Mouse (Mus musculus): ENCODE results near the gene Yaf2.

Yaf2 gene

GRCm38 (mm10) chr15:93287628-93288027 lies 49.1 kb downstream of the Yaf2 start:
- no peak for DNase-seq (ENCODE audit: low spot score in 2 of 2)

- no peak for DNase-seq (ENCODE audit: low spot score in 2 of 2)
Measured at GRCm38 (mm10) chr15:93285244-93285643, 51.5 kb downstream of the Yaf2 start.

- DNase-seq (ENCODE audit: low spot score in 2 of 2) = no peak
Measured at GRCm38 (mm10) chr15:93284326-93284725, 52.4 kb downstream of the Yaf2 start.

- DNase-seq (ENCODE audit: low spot score in 2 of 2) = no peak
Measured at GRCm38 (mm10) chr15:93283349-93283748, 53.4 kb downstream of the Yaf2 start.

GRCm38 (mm10) chr15:93276276-93276675 lies 60.5 kb downstream of the Yaf2 start:
- DNase-seq (ENCODE audit: low spot score in 2 of 2) = no peak

- DNase-seq (ENCODE audit: low spot score in 2 of 2) = no peak
Measured at GRCm38 (mm10) chr15:93275623-93276022, 61.1 kb downstream of the Yaf2 start.

- DNase-seq (ENCODE audit: low spot score in 2 of 2) = peak; percentile 94 to 97
Measured at GRCm38 (mm10) chr15:93274679-93275583, 61.8 kb downstream of the Yaf2 start, which contains the start of gene Gxylt1. Gene Gxylt1, minus strand, starts transcription at chr15:93275179.

- DNase-seq (ENCODE audit: low spot score in 2 of 2) = no peak
Measured at GRCm38 (mm10) chr15:93273788-93274678, 62.7 kb downstream of the Yaf2 start.

- DNase-seq (ENCODE audit: low spot score in 2 of 2) = no peak
Measured at GRCm38 (mm10) chr15:93272948-93273347, 63.8 kb downstream of the Yaf2 start.

GRCm38 (mm10) chr15:93270289-93270855 lies 66.4 kb downstream of the Yaf2 start:
- no peak for DNase-seq (ENCODE audit: low spot score in 2 of 2)

- DNase-seq (ENCODE audit: low spot score in 2 of 2) = no peak
Measured at GRCm38 (mm10) chr15:93269572-93269971, 67.2 kb downstream of the Yaf2 start.

- DNase-seq (ENCODE audit: low spot score in 2 of 2) = no peak
Measured at GRCm38 (mm10) chr15:93268001-93268400, 68.7 kb downstream of the Yaf2 start.

- no peak for DNase-seq (ENCODE audit: low spot score in 2 of 2)
Measured at GRCm38 (mm10) chr15:93267479-93267878, 69.3 kb downstream of the Yaf2 start.

- DNase-seq (ENCODE audit: low spot score in 2 of 2) = no peak
Measured at GRCm38 (mm10) chr15:93266361-93266760, 70.4 kb downstream of the Yaf2 start.

GRCm38 (mm10) chr15:93265728-93266127 lies 71.0 kb downstream of the Yaf2 start:
- DNase-seq (ENCODE audit: low spot score in 2 of 2) = peak; percentile 45 to 60

GRCm38 (mm10) chr15:93265231-93265630 lies 71.5 kb downstream of the Yaf2 start:
- DNase-seq (ENCODE audit: low spot score in 2 of 2) = no peak

- DNase-seq (ENCODE audit: low spot score in 2 of 2) = no peak
Measured at GRCm38 (mm10) chr15:93264221-93264620, 72.5 kb downstream of the Yaf2 start.

GRCm38 (mm10) chr15:93263566-93263965 lies 73.2 kb downstream of the Yaf2 start:
- DNase-seq (ENCODE audit: low spot score in 2 of 2) = no peak

GRCm38 (mm10) chr15:93262818-93263217 lies 73.9 kb downstream of the Yaf2 start:
- DNase-seq (ENCODE audit: low spot score in 2 of 2) = no peak

GRCm38 (mm10) chr15:93262274-93262673 lies 74.5 kb downstream of the Yaf2 start:
- no peak for DNase-seq (ENCODE audit: low spot score in 2 of 2)

GRCm38 (mm10) chr15:93259933-93260332 lies 76.8 kb downstream of the Yaf2 start:
- DNase-seq (ENCODE audit: low spot score in 2 of 2) = no peak

- no peak for DNase-seq (ENCODE audit: low spot score in 2 of 2)
Measured at GRCm38 (mm10) chr15:93255295-93255694, 81.4 kb downstream of the Yaf2 start.
